Mouse (Mus musculus) kidney, postnatal 0 days (tissue): ENCODE measurements at regions not wholly inside any gene's neighbourhood (a gene's known extent, or its start where the extent isn't known, plus 50 kb on each side); places are given as distances from the start of the nearest gene placed in this dataset.

Source experiments
- ATAC-seq: fragments of 200-750 bp; cut with Nextera tagmentation; replicated peaks from 2 replicates; pipeline ENCODE4 v1.8.0; 2017; ENCODE audit warnings: low read depth, moderate number of reproducible peaks, moderate TSS enrichment, moderate library complexity; ENCODE audit not compliant: low FRiP score
- DNase-seq: peaks from one replicate; pipeline ENCODE4 v3.0.0-alpha.2; 2016; ENCODE audit warnings: low spot score
- H3K27ac ChIP-seq: fragments of 300-500 bp; sonication (generic); 2 replicates; pipeline ENCODE4 v1.5.1; 2014; ENCODE audit warnings: mild to moderate bottlenecking
- H3K27me3 ChIP-seq: fragments of 300-500 bp; sonication (generic); 2 replicates; pipeline ENCODE4 v1.6.1; 2014; ENCODE audit warnings: low read length, mixed read lengths; ENCODE audit not compliant: insufficient read depth
- H3K36me3 ChIP-seq: fragments of 300-500 bp; sonication (generic); 2 replicates; pipeline ENCODE4 v1.6.1; 2014; ENCODE audit warnings: low read length, mixed read lengths; ENCODE audit not compliant: insufficient read depth
- H3K4me1 ChIP-seq: fragments of 300-500 bp; sonication (generic); replicated peaks from 2 replicates; pipeline ENCODE4 v1.6.1; 2014; ENCODE audit warnings: antibody characterized with exemption, low read length, mixed read lengths; ENCODE audit not compliant: insufficient read depth
- H3K4me2 ChIP-seq: fragments of 300-500 bp; sonication (generic); 2 replicates; pipeline ENCODE4 v1.6.1; 2014; ENCODE audit warnings: mild to moderate bottlenecking, low read length, moderate library complexity, mixed read lengths
- H3K4me3 ChIP-seq: fragments of 300-500 bp; sonication (generic); replicated peaks from 2 replicates; pipeline ENCODE4 v1.5.1; 2014; ENCODE audit warnings: low read depth, low read length
- H3K9ac ChIP-seq: fragments of 300-500 bp; sonication (generic); 2 replicates; pipeline ENCODE4 v1.6.1; 2014; ENCODE audit warnings: low read depth, low read length
- H3K9me3 ChIP-seq: fragments of 300-500 bp; sonication (generic); replicated peaks from 2 replicates; pipeline ENCODE4 v1.6.1; 2016; ENCODE audit warnings: low read length, inconsistent platforms, mixed read lengths
- CTCF ChIP-seq: IDR thresholded peaks from 2 replicates; pipeline ENCODE4 v1.5.1; 2016; ENCODE audit warnings: antibody characterized with exemption, low read depth, mild to moderate bottlenecking, moderate library complexity
- WGBS: fragments of 180-500 bp; shearing (Covaris S2); extraction: QIAGEN DNeasy Blood & Tissue Kit; methylation state at CpG from one replicate; pipeline ENCODE4 v1.1.7; 2014; 5-methylcytosine and 5-hydroxymethylcytosine counted together

DNA sequence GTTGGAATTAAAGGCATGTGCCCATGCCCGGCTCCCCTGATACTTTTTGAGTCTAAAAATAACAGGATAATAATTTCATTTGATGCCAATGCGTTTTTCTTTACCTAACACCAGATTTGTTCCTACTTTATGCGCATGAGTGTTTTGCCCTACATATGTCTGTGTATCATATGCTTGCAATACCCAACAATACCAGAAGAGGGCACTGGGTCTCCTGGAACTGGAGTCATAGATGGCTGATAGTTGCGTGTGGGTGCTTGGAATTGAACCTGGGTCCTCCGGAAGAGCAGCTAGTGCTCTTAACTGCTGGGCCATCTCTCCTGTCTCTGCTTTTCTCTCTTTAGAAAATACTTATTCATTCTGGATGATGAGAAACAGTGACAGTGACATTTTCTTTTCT is 67.3 kb upstream of the Rgs6 start:
- WGBS, result 92% methylated on average over 5 of the region's 5 CpGs
- Histone ChIP-seq H3K9me3 (no peaks in the 10 kb centered on the region; the same call in 1 of the 2 replicates), H3K4me1 (no peaks in the 10 kb centered on the region)

DNA sequence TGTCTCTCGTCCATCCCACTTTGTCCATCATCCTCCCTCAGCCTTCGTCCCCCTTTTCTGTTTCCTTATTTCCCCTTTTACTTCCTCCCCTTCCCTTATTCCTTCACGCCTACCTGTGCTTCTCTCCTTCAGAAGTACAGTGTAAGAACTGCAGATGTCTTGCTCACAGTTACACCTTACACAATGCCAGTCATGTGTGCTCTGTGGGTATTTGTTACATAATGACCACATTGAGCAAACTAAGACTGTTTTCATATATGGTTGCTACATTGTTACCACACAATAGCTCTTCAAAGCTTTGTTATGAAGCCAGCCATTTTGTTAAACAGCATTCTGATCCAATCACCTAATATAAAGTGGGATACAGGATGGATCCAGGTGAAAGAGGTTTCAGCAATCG is 63.1 kb upstream of the Rgs6 start:
- no peak for TF ChIP-seq CTCF
- H3K27me3 ChIP-seq, result no peaks in the 10 kb centered on the region
- H3K27ac ChIP-seq, result no peak overlapping the region
- H3K4me3 ChIP-seq, result no peak overlapping the region
- H3K9ac ChIP-seq, result no peak overlapping the region
- no peak for ATAC-seq
- no peaks in the 10 kb centered on the region for H3K9me3 ChIP-seq
- WGBS, result 83% methylated on average over 4 of the region's 4 CpGs
- no peak for DNase-seq
- no peaks in the 10 kb centered on the region for H3K36me3 ChIP-seq
- no peak overlapping the region for H3K4me2 ChIP-seq
- no peaks in the 10 kb centered on the region for H3K4me1 ChIP-seq

More for the DNA sequence above, 67.3 kb upstream of the Rgs6 start:
- no peak overlapping the region for H3K4me3 ChIP-seq
- no peak overlapping the region for H3K9ac ChIP-seq
- ATAC-seq (no peak), DNase-seq (no peak)
- no peak overlapping the region for H3K4me2 ChIP-seq
- no peaks in the 10 kb centered on the region for H3K27me3 ChIP-seq
- TF ChIP-seq CTCF, result peak; percentile 31; the same call in 1 of the 2 replicates
- H3K36me3 ChIP-seq, result no peaks in the 10 kb centered on the region
- H3K27ac ChIP-seq, result no peak overlapping the region
